Mouse (Mus musculus) frontal cortex, postnatal 14 days (tissue): ENCODE results near the gene Mgst2.

Experiments
- DNase-seq, 2 experiments: peaks; one replicate each; pipeline ENCODE4 v3.0.0; 2022; ENCODE audit warnings: low spot score in 2 of 2

The Mgst2 gene

GRCm38 (mm10) chr3:51654303-51655055 is 5.7 kb upstream of the Mgst2 start:
- DNase-seq, result no peak

GRCm38 (mm10) chr3:51659415-51659814 is 745 bp upstream of the Mgst2 start:
- no peak for DNase-seq

GRCm38 (mm10) chr3:51660821-51661276 is 689 bp downstream of the Mgst2 start:
- no peak for DNase-seq

GRCm38 (mm10) chr3:51661376-51661775 is 1.2 kb downstream of the Mgst2 start:
- DNase-seq, result no peak

- no peak for DNase-seq
Measured at GRCm38 (mm10) chr3:51661880-51662550, 1.9 kb downstream of the Mgst2 start.

- no peak for DNase-seq
Measured at GRCm38 (mm10) chr3:51662557-51662956, 2.4 kb downstream of the Mgst2 start.

- DNase-seq, result no peak
Measured at GRCm38 (mm10) chr3:51668607-51669006, 8.4 kb downstream of the Mgst2 start.

- DNase-seq, result no peak
Measured at GRCm38 (mm10) chr3:51670414-51671070, 10.4 kb downstream of the Mgst2 start.

GRCm38 (mm10) chr3:51671071-51671469 is 10.9 kb downstream of the Mgst2 start:
- no peak for DNase-seq

- no peak for DNase-seq
Measured at GRCm38 (mm10) chr3:51672631-51673030, 12.5 kb downstream of the Mgst2 start.

- DNase-seq, result peak in 1 of 2 experiments; percentile 22
Measured at GRCm38 (mm10) chr3:51673408-51674086, 13.4 kb downstream of the Mgst2 start.

GRCm38 (mm10) chr3:51674963-51675362 is 14.8 kb downstream of the Mgst2 start:
- no peak for DNase-seq

GRCm38 (mm10) chr3:51685539-51685938 is 25.4 kb downstream of the Mgst2 start:
- no peak for DNase-seq

GRCm38 (mm10) chr3:51686316-51686715 is 26.2 kb downstream of the Mgst2 start:
- no peak for DNase-seq

- no peak for DNase-seq
Measured at GRCm38 (mm10) chr3:51686791-51687190, 26.6 kb downstream of the Mgst2 start.

- no peak for DNase-seq
Measured at GRCm38 (mm10) chr3:51688725-51689124, 28.6 kb downstream of the Mgst2 start.

- DNase-seq, result no peak
Measured at GRCm38 (mm10) chr3:51693196-51693595, 33.0 kb downstream of the Mgst2 start.

- no peak for DNase-seq
Measured at GRCm38 (mm10) chr3:51694576-51694975, 34.4 kb downstream of the Mgst2 start.

- no peak for DNase-seq
Measured at GRCm38 (mm10) chr3:51695713-51696112, 35.6 kb downstream of the Mgst2 start.

GRCm38 (mm10) chr3:51697931-51698330 is 37.8 kb downstream of the Mgst2 start:
- no peak for DNase-seq

GRCm38 (mm10) chr3:51700123-51700522 is 40.0 kb downstream of the Mgst2 start:
- no peak for DNase-seq

- DNase-seq, result peak in 1 of 2 experiments; percentile 12
Measured at GRCm38 (mm10) chr3:51700731-51701280, 40.6 kb downstream of the Mgst2 start.
